Mouse (Mus musculus): ENCODE measurements around the gene Slc4a4.

DNA sequence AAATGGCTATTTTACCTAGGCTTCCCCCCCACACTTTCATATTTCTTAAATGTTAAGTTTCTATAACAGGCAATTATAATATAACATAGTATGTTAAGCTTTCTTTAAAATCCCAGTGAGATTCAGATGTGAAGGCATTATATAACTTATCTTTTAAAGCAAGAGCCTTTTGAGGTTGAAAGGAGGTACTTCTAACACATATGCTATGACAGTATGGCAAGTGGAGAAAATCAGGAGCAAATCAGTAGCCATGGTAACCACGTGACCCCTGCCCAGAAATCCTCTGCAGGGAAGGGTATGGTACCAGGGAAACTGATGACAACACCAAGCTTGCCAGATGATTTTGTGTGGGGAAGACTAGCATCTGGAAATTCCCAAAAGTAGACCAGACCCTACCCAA, 222.2 kb downstream of the Slc4a4 start:
- TF ChIP-seq CTCF (IDR thresholded peaks at IDR 0.05; ENCODE audit: low read depth, low read length) (no peak), POLR2A (IDR thresholded peaks at IDR 0.05; ENCODE audit: insufficient read depth, low read length) (no peak)
